Mouse (Mus musculus) lung, embryonic 15.5 days (tissue): ENCODE data around the gene Exd1. TPM values are rescaled to one million over a fixed set of nuclear protein-coding genes. Genes with fewer than 3 reads are reported as not detected.
A peak's percentile ranks its signal among the peaks of the same experiment; 100 is the strongest.

ENCODE experiments used
- ATAC-seq: fragments of 200-750 bp; cut with Nextera tagmentation; 2 replicates; pipeline ENCODE4 v1.8.0; 2017; ENCODE audit warnings: moderate number of reproducible peaks, borderline replicate concordance; ENCODE audit not compliant: low FRiP score, low TSS enrichment; ENCODE audit errors: extremely low read depth
- H3K27ac ChIP-seq: fragments of 300-500 bp; sonication (generic); 2 replicates; pipeline ENCODE4 v1.5.1; 2015; ENCODE audit warnings: moderate library complexity, mild to moderate bottlenecking, inconsistent platforms
- H3K27me3 ChIP-seq: fragments of 300-500 bp; sonication (generic); 2 replicates; pipeline ENCODE4 v1.6.1; 2015; ENCODE audit warnings: inconsistent platforms
- H3K36me3 ChIP-seq: fragments of 300-500 bp; sonication (generic); 2 replicates; pipeline ENCODE4 v1.6.1; 2015; ENCODE audit warnings: inconsistent platforms
- H3K4me1 ChIP-seq: fragments of 300-500 bp; sonication (generic); 2 replicates; pipeline ENCODE4 v1.6.1; 2015; ENCODE audit warnings: inconsistent platforms
- H3K4me2 ChIP-seq: fragments of 300-500 bp; sonication (generic); 2 replicates; pipeline ENCODE4 v1.6.1; 2015; ENCODE audit warnings: inconsistent platforms, mild to moderate bottlenecking, moderate library complexity
- H3K4me3 ChIP-seq: fragments of 300-500 bp; sonication (generic); 2 replicates; pipeline ENCODE4 v1.5.1; 2015; ENCODE audit warnings: mild to moderate bottlenecking, inconsistent platforms
- H3K9ac ChIP-seq: fragments of 300-500 bp; sonication (generic); 2 replicates; pipeline ENCODE4 v1.6.1; 2015; ENCODE audit warnings: inconsistent platforms
- H3K9me3 ChIP-seq: fragments of 300-500 bp; sonication (generic); 2 replicates; pipeline ENCODE4 v1.6.1; 2016; ENCODE audit warnings: inconsistent platforms
- WGBS: fragments of 180-500 bp; shearing (Covaris S2); methylation state at CpG from one replicate; pipeline ENCODE4 v1.1.7; 2015; 5-methylcytosine and 5-hydroxymethylcytosine counted together
- polyA plus RNA-seq: library from polyadenylated mRNA; unstranded; fragments of >200 nt; fragmentation: Nextera tagmentation; extraction: Ambion mirVana; gene quantifications from 2 replicates; pipeline ENCODE4 v1.2.1, GENCODE M21; 2015

Gene Exd1
- polyA plus RNA-seq: 0.21 and 0.60 TPM in 2 replicates

DNA sequence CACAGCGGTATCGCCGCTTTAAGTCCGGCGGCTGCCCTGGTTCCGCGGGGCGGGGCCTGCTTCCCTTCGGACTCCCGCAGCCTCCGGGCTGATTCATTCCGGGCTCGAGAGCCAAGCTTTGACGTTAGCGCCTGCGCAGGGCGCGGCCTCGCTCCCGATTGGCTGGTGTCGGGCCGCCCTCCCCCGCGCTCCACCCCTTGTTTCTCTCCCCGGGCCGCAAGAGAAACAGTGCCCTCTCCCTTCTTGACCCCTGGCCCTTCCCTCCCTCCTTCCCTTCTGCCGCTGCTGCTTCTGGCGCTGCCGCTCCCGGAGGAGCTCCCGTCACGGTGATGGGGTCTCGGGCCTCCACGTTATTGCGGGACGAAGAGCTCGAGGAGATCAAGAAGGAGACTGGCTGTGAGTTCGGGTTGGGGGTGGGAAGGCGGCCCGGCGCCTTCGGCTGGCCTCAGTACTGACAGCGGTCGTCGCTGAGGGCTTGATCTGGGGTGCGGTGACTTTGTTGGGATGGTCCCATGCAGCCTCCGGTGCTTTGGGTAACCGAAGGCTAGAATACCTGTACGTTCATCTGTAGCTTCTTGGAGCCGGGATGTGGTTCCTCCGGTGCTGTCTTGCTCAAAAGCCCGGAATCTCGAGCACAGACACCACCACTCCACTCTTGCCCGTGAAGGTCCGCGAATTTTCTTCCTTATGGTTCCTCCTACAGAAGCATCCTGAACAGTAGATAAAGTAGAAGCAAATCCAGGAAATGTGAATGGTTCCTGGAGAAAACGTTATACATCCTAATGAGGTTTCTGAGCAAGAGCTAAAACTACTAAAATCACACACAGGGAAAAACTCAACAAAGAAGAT, at the start of gene Exd1, which contains the start of gene Chp1:
Gene Exd1, minus strand, starts transcription at position 106 of the 849 bp plus-strand sequence.
Gene Chp1, plus strand, starts transcription at position 176 of the 849 bp plus-strand sequence.
- Histone ChIP-seq H3K4me2 (peak within 1 kb of the TSS; percentile 77), H3K36me3 (no peaks in the 10 kb centered on the region), H3K4me1 (peaks cover 19% of the 10 kb centered on the region), H3K27ac (peak within 1 kb of the TSS; percentile 77), H3K4me3 (peak within 1 kb of the TSS; percentile 62), H3K27me3 (no peaks in the 10 kb centered on the region), H3K9me3 (no peaks in the 10 kb centered on the region), H3K9ac (peak within 1 kb of the TSS; percentile 63)
- peak; percentile 98 for ATAC-seq
- under 1% methylated on average over 57 of the region's 57 CpGs for WGBS

- Histone ChIP-seq H3K27me3 (no peaks in the 10 kb centered on the region), H3K4me3 (no peak overlapping the region), H3K4me1 (peaks cover 18% of the 10 kb centered on the region), H3K4me2 (no peak overlapping the region), H3K9me3 (no peaks in the 10 kb centered on the region), H3K36me3 (peaks cover 38% of the 10 kb centered on the region), H3K27ac (no peak overlapping the region), H3K9ac (no peak overlapping the region; the same call in 1 of the 2 replicates)
- no peak for ATAC-seq
- 85% methylated on average over 8 of the region's 8 CpGs for WGBS
Measured at GRCm38 (mm10) chr2:119596781-119597330, 49.4 kb upstream of the Exd1 start.

- no peaks in the 10 kb centered on the region for H3K27me3 ChIP-seq
- peak overlapping the region; percentile 66 for H3K4me3 ChIP-seq
- peaks cover 28% of the 10 kb centered on the region for H3K36me3 ChIP-seq
- H3K9me3 ChIP-seq: no peaks in the 10 kb centered on the region
- peaks cover 15% of the 10 kb centered on the region for H3K4me1 ChIP-seq
- peak overlapping the region; percentile 75 for H3K9ac ChIP-seq
- H3K4me2 ChIP-seq: peak overlapping the region; percentile 64
- 26% methylated on average over 4 of the region's 4 CpGs for WGBS
- no peak for ATAC-seq
- no peak overlapping the region for H3K27ac ChIP-seq
Measured at GRCm38 (mm10) chr2:119595308-119595707, 47.9 kb upstream of the Exd1 start.

DNA sequence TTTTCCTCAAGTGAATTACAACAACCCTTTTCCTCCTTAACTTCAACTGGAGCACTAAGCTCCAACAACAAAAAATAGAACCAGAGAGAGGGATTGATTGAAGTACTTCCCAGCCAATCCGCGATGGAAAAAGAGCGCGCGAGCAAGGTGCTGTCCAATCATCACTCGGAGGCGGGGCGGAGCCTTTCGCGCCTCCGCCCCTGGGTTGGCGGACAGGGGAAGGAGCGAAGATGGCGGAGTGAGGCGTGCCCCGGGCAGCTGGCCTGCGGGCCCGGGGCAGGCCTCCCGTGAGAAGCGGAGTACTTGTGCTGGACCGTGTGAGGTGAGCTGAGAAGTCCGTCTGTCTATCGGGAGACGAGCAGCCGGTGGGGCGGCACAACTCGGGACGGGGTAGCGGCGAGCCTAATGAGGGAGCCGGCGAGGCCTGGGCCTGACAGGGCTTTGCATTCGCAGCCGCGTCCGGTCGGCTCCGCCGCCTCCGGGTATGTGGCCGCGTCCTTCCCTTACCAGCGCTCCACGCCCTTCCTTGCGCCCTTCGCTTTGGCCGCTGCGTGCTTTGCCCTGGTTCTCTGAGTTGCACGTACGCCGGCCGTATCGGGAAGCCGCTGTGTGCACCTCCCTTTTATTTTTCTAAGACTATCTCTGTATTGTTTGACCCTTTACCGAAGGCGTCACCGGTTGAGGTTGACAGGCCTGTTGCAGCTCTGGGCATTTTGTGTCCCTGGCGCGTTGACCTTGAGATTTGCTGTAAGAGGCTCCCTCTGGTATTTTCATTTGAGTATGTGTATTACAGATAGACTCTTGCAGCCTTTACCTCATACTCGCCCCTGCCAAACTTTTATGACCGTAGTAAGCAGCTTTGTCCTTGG, 46.9 kb upstream of the Exd1 start:
- Histone ChIP-seq H3K27me3 (no peaks in the 10 kb centered on the region), H3K36me3 (peaks cover 20% of the 10 kb centered on the region), H3K4me3 (peak overlapping the region; percentile 66), H3K9me3 (no peaks in the 10 kb centered on the region), H3K4me1 (peaks cover 15% of the 10 kb centered on the region), H3K4me2 (peak overlapping the region; percentile 64), H3K9ac (peak overlapping the region; percentile 75), H3K27ac (peak overlapping the region; percentile 83)
- ATAC-seq: peak; percentile 99
- WGBS: under 1% methylated on average over 61 of the region's 61 CpGs

GRCm38 (mm10) chr2:119593765-119594112, 46.3 kb upstream of the Exd1 start:
- H3K4me2 ChIP-seq: peak overlapping the region; percentile 46
- H3K9me3 ChIP-seq: no peaks in the 10 kb centered on the region
- H3K9ac ChIP-seq: peak overlapping the region; percentile 14; the same call in 1 of the 2 replicates
- no peak; the same call in 1 of the 2 replicates for ATAC-seq
- no peaks in the 10 kb centered on the region for H3K27me3 ChIP-seq
- H3K4me1 ChIP-seq: peaks cover 15% of the 10 kb centered on the region
- peak overlapping the region; percentile 66 for H3K4me3 ChIP-seq
- H3K27ac ChIP-seq: peak overlapping the region; percentile 83
- 7% methylated on average over 7 of the region's 7 CpGs for WGBS
- H3K36me3 ChIP-seq: peaks cover 19% of the 10 kb centered on the region

GRCm38 (mm10) chr2:119591247-119591646, 43.8 kb upstream of the Exd1 start:
- no peak overlapping the region for H3K9ac ChIP-seq
- H3K9me3 ChIP-seq: no peaks in the 10 kb centered on the region
- H3K4me1 ChIP-seq: peaks cover 11% of the 10 kb centered on the region
- WGBS: 81% methylated on average over 3 of the region's 3 CpGs
- no peak overlapping the region for H3K4me3 ChIP-seq
- H3K4me2 ChIP-seq: no peak overlapping the region
- no peak overlapping the region for H3K27ac ChIP-seq
- no peaks in the 10 kb centered on the region for H3K27me3 ChIP-seq
- ATAC-seq: no peak
- H3K36me3 ChIP-seq: peaks cover 1% of the 10 kb centered on the region; the same call in 1 of the 2 replicates

DNA sequence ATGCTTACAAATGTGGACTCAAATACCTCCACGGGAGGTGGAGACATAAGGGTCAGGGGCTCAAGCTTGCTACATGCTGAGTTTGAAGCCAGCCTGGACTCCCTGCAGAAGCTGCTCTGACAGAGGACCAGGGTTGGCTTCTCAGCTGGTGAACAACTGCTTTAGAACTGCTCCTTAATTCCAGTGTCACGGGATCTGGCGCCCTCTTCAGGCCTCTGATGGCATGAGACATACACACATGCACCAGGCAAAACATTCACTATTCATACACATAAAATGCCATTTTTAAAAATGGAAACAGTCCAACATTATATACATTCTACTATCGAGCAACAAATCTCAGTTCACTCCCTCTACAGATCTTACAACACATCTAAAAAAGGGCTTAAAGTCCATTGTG, 40.0 kb upstream of the Exd1 start:
- Histone ChIP-seq H3K9ac (no peak overlapping the region), H3K36me3 (no peaks in the 10 kb centered on the region), H3K9me3 (no peaks in the 10 kb centered on the region), H3K27me3 (no peaks in the 10 kb centered on the region), H3K27ac (no peak overlapping the region), H3K4me2 (no peak overlapping the region), H3K4me3 (no peak overlapping the region), H3K4me1 (no peaks in the 10 kb centered on the region)
- WGBS: 8% methylated on average over 4 of the region's 4 CpGs
- no peak for ATAC-seq

DNA sequence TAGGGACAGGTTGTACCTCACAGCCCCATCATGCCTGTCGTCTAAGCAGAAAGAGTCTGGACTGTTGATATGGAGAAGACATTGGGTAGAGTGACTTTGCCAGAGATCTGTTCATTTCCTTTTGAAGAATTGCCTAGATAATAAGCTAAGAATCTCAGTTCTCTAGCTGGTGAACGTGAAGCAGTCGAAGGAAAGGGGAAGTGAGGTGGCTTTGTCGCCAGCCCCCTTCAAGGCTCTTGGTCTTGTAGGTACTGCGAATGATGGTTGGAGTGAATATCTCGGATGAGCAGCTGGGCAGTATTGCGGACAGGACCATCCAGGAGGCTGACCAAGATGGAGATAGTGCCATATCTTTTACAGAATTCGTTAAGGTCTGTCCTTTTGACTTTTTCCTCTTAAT, 36.9 kb upstream of the Exd1 start:
- no peak overlapping the region for H3K9ac ChIP-seq
- H3K4me2 ChIP-seq: no peak overlapping the region
- no peaks in the 10 kb centered on the region for H3K9me3 ChIP-seq
- no peaks in the 10 kb centered on the region for H3K4me1 ChIP-seq
- H3K36me3 ChIP-seq: no peaks in the 10 kb centered on the region
- H3K27me3 ChIP-seq: no peaks in the 10 kb centered on the region
- 85% methylated on average over 8 of the region's 8 CpGs for WGBS
- no peak overlapping the region for H3K27ac ChIP-seq
- ATAC-seq: no peak
- no peak overlapping the region for H3K4me3 ChIP-seq

GRCm38 (mm10) chr2:119583439-119583838, 36.0 kb upstream of the Exd1 start:
- no peaks in the 10 kb centered on the region for H3K9me3 ChIP-seq
- 57% methylated on average over 2 of the region's 2 CpGs for WGBS
- H3K4me3 ChIP-seq: no peak overlapping the region
- no peak for ATAC-seq
- H3K4me1 ChIP-seq: no peaks in the 10 kb centered on the region
- no peak overlapping the region for H3K4me2 ChIP-seq
- no peaks in the 10 kb centered on the region for H3K27me3 ChIP-seq
- H3K27ac ChIP-seq: no peak overlapping the region
- H3K36me3 ChIP-seq: no peaks in the 10 kb centered on the region
- no peak overlapping the region for H3K9ac ChIP-seq

DNA sequence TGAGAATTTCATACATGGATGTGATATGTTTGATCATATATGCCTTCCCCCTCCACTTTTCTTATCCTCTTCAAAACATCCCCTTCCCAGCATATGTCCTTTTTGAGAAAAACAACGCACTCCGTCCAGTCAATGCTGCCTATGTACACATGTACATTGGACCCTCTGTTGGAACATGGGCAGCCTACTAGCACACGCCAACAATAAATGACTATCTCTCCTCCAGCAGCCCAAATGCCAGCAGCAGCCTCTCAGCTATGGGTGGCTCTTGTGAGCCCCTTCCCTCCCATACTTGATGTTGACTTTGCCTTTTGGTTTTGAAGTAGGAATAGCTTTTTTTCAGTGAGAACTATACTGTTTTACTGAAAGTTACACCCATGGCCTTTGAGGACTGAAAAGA, 34.1 kb upstream of the Exd1 start:
- H3K9me3 ChIP-seq: no peaks in the 10 kb centered on the region
- H3K4me2 ChIP-seq: no peak overlapping the region
- H3K27me3 ChIP-seq: no peaks in the 10 kb centered on the region
- H3K4me1 ChIP-seq: no peaks in the 10 kb centered on the region
- no peak overlapping the region for H3K4me3 ChIP-seq
- no peak overlapping the region for H3K9ac ChIP-seq
- ATAC-seq: no peak
- 93% methylated on average over 3 of the region's 3 CpGs for WGBS
- no peaks in the 10 kb centered on the region for H3K36me3 ChIP-seq
- H3K27ac ChIP-seq: no peak overlapping the region

GRCm38 (mm10) chr2:119572471-119572870, 25.0 kb upstream of the Exd1 start:
- 80% methylated on average over 1 of the region's 1 CpGs for WGBS
- ATAC-seq: no peak
- Histone ChIP-seq H3K4me2 (no peak overlapping the region), H3K4me3 (no peak overlapping the region), H3K9ac (no peak overlapping the region), H3K4me1 (no peaks in the 10 kb centered on the region), H3K27ac (no peak overlapping the region), H3K27me3 (no peaks in the 10 kb centered on the region), H3K9me3 (no peaks in the 10 kb centered on the region), H3K36me3 (0 out of 2 replicates have a peak, but pooled peaks cover 6% of the 10 kb centered on the region)
